Mouse (Mus musculus) ovary, postnatal 14 days (tissue): Measurements from ENCODE around the gene Cage1.

Experiments used
- DNase-seq: peaks from one replicate; pipeline ENCODE4 v3.0.0; 2022; ENCODE audit warnings: low spot score

Gene Cage1

GRCm38 (mm10) chr13:37965126-37965914 is 71.5 kb downstream of the Cage1 start:
- DNase-seq: no peak

- DNase-seq: no peak
Observed at GRCm38 (mm10) chr13:37964128-37965087, 72.5 kb downstream of the Cage1 start.

- DNase-seq: peak; percentile 79
Observed at GRCm38 (mm10) chr13:37963354-37964007, 73.4 kb downstream of the Cage1 start.

- no peak for DNase-seq
Observed at GRCm38 (mm10) chr13:37962541-37962940, 74.3 kb downstream of the Cage1 start.

- DNase-seq: no peak
Observed at GRCm38 (mm10) chr13:37959936-37960335, 76.9 kb downstream of the Cage1 start.

GRCm38 (mm10) chr13:37959239-37959907 is 77.5 kb downstream of the Cage1 start:
- DNase-seq: no peak

GRCm38 (mm10) chr13:37958498-37959238 is 78.2 kb downstream of the Cage1 start:
- DNase-seq: no peak
